Mouse (Mus musculus): ENCODE results near the gene Krt12.

Gene Krt12

DNA sequence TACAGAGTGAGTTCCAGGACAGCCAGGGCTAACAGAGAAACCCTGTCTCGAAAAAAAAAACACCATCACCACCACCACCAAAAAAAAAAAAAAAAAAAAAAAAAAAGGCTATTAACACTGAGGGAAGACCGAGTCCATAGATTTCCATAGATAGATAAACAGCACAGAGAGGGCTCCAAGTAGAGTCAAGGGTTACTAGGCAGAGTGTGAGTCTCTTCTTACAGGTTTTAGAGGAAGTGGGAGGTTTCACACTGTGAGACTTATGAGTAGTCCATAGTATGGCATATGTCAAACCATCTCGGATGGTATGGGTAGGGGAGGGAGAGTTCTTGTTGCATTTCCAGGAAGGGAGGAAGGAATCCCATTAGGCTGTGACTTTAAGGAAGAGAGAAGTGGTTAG lies 24.0 kb downstream of the Krt12 start:
- no peak for DNase-seq (ENCODE audit: low spot score in 2 of 2)

DNA sequence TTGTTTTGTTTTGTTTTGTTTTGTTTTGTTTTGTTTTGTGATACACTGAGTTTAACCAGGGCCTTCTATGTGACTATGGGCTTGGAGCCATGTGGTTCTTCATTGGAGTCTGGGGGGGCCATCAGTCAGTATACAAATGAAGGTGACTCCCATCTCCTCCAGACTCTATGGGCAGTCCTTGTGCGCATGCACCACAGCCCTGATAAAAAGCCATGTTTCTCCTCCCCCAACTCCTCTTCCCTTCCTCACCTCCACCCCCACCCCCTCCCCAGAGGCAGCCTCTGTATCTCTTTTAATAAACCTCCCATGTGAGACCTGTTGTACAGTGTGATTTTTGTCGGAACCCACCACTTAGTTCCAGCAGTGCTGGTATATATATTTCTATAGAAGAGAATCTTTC lies 25.4 kb downstream of the Krt12 start:
- no peak for DNase-seq (ENCODE audit: low spot score in 2 of 2)

DNA sequence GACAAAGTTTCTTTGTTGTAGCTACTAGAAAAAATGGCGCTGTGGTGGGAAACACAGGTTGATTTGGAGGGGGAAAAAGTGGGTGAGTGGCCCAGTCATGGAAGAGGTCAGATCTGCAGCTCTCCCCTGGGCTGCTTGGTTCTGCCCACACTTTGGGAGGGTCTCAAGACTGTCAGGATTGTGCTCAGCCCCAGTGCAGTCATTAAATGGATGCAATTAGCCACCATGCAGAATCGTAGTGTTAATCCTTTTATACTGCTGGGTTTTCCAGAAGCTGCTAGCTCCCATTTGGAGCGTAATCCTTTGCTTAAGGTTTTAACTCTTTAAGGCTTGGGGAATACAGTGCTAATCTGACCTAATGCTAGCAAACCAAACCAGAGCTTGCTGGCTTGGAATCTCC lies 26.0 kb downstream of the Krt12 start:
- DNase-seq (ENCODE audit: low spot score in 2 of 2), result no peak

DNA sequence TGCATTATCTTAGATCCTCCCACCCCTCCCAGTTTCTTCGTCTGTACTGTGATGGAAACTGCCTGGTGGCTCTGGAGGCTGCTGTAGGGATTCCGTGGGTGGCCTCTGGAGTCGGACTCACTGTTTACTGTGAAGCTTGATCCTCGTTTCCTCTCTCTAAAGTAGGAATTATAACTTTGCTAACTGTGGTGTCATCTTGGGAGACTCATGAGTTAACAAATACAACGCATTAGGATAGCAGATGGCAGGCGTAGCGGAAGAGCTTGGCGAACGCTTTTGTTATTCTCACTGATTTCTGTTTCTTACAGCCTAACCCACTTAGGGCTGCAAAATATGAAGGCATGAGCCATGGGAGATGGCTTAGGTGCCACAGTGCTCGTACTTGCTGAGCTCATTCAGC lies 29.6 kb downstream of the Krt12 start:
- no peak for DNase-seq (ENCODE audit: low spot score in 2 of 2)

DNA sequence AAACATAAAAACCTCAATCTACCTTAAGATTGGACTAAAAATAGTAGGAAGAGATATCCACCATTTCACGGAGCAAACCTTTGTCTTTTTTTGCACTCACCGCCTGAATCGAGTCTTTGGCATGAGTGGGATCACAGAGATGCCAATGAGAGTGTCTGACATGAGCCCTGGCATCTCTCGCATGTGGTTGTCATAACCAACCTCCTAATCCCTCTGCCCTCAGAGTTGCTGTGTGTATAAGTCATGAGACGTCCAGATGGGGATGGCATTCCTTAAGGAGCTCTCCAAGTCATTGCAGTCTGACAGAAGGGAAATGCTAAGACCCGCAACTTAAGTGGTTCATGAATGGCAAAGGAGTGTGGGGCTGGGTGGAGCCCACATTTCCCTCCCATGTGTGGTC lies 30.7 kb downstream of the Krt12 start:
- no peak for DNase-seq (ENCODE audit: low spot score in 2 of 2)

DNA sequence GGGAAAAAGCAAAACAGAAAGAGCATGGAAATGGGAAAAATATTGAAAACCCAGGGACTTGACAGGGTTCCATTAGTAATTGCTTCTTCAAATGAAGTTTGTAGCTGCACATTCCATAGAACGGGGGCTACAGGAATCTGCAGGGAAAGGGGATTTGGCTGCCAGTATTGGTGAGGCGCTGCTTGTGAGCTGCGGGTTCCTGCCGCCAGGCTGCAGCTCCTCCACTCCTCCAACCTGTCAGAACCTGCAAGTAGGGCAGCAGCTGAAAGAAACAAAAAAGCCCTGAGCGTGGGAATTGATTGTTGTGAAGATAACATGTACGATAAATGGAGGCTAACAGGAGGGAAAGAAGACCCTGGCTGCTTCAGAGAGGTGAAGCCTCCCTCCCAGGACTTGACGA lies 31.2 kb downstream of the Krt12 start:
- no peak for DNase-seq (ENCODE audit: low spot score in 2 of 2)

DNA sequence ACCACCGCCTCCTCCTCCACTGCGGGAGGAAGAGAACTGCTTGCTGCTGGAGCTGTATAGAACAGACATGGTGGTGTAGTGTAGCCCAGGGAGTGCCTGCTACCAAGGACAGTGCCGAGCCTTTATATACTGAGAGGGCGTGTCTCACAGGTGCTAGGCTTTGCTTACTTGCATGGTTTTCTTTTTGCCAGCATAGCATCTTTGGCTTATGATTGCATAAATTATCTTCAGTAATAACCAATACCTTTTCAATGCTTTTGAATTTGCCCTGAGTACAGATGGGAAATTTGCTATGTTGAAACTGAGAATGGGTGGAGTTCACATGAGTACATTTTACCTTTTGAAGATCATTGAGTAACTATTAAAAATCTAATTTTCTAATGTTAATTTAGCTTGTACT lies 32.8 kb downstream of the Krt12 start, which contains the start of gene Krt10:
Gene Krt10 (minus strand): TSS at position 101 of the 400 bp plus-strand sequence.
- no peak for DNase-seq (ENCODE audit: low spot score in 2 of 2)

DNA sequence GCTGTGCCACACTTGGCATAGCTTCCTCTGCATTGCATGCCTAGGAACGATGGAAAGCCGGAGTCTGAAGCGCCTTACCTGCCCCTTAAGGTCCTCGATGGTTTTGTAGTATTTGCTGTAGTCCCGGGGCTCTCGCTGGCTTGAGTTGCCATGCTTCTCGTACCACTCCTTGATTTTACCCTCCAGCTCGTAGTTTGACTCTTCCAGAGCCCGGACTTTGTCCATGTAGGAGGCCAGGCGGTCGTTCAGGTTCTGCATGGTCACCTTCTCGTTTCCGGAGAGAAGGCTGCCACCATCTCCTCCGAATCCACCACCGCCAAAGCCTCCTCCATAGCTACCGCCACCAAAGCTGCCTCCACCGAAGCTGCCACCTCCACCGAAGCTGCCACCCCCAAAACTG lies 33.4 kb downstream of the Krt12 start:
- no peak for DNase-seq (ENCODE audit: low spot score in 2 of 2)

DNA sequence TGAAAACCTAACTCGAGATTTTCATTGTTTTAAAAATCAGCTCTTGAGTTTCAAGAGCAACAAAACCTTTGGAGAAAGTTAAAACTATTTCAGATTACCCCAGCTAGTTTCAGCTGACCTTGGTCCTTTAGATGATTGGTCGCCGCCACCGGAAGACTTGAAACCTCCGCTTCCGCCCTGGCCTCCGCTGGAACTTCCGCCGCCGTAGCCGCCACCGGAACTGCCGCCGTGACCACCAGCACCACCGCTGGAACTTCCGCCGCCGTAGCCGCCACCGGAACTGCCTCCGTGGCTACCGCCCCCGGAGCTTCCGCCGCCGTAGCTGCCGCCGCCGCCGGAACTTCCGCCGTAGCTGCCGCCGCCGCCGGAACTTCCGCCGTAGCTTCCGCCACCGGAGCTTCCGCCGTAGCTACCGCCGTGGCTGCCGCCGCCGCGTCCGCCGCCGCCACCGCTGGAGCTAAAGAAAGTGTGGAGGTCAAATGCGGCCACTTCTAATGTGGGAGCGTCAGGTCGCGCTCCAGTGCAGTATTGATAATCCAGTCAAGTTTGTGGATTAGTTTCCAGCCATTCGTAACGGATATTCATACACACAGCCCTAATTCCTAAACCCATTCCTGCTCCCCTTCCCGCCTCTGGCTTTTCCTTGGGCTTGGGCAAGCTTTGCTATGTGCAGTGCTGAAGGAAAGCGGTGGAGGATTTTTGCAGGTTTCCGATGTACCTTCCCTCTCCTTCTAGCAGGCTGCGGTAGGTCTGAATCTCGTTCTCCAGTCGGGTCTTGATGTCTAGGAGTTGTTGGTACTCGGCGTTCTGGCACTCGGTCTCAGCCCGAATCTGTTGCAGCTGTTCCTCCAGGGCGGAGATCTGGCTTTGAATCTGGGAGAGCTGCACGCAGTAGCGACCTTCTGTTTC lies 36.0 kb downstream of the Krt12 start:
- DNase-seq (ENCODE audit: low spot score in 2 of 2), result peak; percentile 72 to 80

DNA sequence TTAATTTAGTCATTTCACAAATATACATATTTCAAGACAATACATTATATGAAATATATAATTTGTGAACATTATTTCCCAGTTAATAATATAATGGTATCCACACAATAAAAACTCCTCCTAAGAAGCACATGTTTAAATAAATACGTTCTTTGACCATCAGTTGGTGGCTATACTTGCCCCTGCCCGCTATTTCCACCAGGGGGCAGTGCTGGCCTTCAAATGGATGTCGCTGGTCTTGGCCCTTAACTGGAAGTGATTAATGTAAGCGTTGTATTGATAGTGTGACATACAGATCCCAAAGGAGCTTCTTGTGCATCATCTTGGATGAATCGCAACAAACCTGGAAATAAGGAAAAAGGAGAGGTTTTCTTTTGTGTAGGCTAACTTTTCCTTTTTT lies 42.5 kb downstream of the Krt12 start:
- DNase-seq (ENCODE audit: low spot score in 2 of 2), result peak; percentile 58 to 76

DNA sequence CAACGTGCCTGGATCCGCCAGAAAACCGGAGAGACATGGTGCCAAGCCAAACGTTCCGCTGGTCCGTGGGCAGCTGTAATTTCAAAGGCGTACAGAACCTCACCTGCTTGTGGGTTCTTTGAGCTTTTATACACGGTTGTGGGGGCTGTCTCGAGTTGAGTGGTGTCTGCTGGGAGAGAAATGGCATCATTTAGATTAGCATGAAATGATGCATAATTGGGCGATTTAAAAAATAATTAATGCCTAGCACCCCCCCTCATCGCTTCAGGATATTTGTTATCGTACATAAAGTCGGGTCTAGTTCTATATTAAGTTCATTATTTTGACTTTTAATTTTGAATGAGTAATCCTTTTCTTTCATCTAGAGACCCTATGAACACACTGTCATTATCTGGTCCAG lies 47.3 kb downstream of the Krt12 start, which contains the start of gene Krt28:
Gene Krt28 (minus strand): TSS at position 101 of the 400 bp plus-strand sequence.
- no peak for DNase-seq (ENCODE audit: low spot score in 2 of 2)

DNA sequence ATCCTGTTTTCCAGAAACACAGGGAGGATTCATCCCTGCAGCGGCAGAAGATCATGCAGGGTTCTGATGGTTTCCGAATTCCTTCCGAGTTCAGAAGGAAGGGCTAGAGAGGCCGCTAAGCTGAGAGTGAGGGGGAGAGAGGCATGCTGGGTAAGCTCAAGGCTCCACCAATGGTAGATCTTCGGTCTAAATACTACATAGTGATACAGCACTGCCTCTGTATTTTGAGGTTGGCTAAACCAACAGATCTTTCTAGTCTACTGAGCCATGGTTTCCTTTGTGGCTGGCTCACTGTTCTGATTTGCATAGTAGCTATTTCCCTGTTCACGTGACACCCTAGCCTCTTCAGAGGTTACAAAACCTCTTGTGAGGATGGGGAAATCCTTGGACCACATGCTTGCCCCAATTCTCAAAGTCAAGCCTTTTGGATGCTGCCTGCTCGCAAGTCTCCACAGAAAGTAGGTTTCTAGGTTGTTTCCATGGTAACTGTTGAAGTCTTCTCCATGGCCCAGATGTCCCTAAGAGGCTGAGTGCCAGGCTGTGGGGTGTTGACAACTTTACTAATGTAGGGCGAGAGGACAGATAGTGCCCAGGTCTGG lies 52.1 kb downstream of the Krt12 start:
- peak; percentile 23 to 34 for DNase-seq (ENCODE audit: low spot score in 2 of 2)

DNA sequence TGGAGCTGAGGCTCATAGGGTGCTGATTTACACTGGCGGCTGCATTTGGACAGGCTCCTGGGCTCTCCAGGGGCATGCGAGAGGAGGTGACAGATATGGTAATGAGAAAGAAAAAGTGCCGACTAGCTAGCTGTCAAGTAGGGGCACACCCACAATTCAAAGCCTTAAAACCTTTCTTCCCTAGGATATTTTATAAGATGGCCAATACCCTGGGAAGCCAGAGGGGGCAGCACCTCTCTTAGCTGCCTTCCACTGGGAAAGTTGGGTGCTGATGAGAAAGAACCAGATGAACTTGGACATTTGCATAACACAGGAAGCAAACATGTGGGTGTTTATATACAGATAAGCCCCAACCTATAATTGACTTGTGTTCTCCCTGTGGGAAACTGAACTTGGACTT lies 52.8 kb downstream of the Krt12 start:
- DNase-seq (ENCODE audit: low spot score in 2 of 2), result no peak

DNA sequence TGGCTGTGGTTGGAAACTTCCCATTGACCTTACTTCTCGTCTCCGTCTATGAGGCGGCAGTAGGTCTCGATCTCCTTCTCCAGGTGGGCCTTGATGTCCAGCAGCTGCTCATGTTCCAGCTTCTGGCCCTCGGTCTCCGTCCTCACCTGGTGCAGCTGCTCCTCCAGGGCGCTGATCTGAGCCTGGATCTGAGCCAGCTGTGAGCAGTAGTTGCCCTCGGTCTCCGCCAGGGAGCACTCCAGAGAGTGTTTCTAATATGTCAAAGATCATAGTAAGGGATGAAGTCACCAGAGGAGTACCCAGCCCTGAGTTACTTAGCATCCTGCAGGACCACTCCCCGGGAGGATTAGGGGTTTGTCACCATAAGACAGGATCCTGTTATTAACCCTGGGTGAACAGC lies 55.3 kb downstream of the Krt12 start:
- no peak for DNase-seq (ENCODE audit: low spot score in 2 of 2)

Data from frontal cortex, postnatal 25 days (tissue).